Mouse (Mus musculus): ENCODE results near the gene Runx2. TPM values are rescaled to one million over a fixed set of nuclear protein-coding genes. Genes with fewer than 3 reads are reported as not detected.

The Runx2 gene
- polyA plus RNA-seq, 1 experiment from 2014 or later, result 2.0 TPM

GRCm38 (mm10) chr17:44518156-44518555 is 296.4 kb downstream of the Runx2 start:
- Histone ChIP-seq H3K27me3 (replicated peaks; ENCODE audit: low read depth, poor library complexity, severe bottlenecking) (no peaks in the 10 kb centered on the region), H3K4me3 (no peak overlapping the region), H3K9me3 (0 out of 2 replicates have a peak, but pooled peaks cover 3% of the 10 kb centered on the region), H3K27ac (replicated peaks) (no peak overlapping the region), H3K36me3 (replicated peaks) (no peaks in the 10 kb centered on the region), H3K4me1 (peaks cover 6% of the 10 kb centered on the region)
- no peak for DNase-seq (ENCODE audit: low spot score)
- WGBS, result 94% methylated on average over 6 of the region's 6 CpGs

- H3K9me3 ChIP-seq, result no peaks in the 10 kb centered on the region
- H3K36me3 ChIP-seq (replicated peaks), result no peaks in the 10 kb centered on the region
- no peak overlapping the region for H3K4me3 ChIP-seq
- H3K4me1 ChIP-seq, result peaks cover 35% of the 10 kb centered on the region
- H3K27me3 ChIP-seq (replicated peaks; ENCODE audit: low read depth, poor library complexity, severe bottlenecking), result peaks cover 32% of the 10 kb centered on the region
- WGBS, result 66% methylated on average over 7 of the region's 7 CpGs
- no peak for DNase-seq (ENCODE audit: low spot score)
- no peak overlapping the region for H3K27ac ChIP-seq (replicated peaks)
Measured at GRCm38 (mm10) chr17:44508198-44508715, 306.3 kb downstream of the Runx2 start.

GRCm38 (mm10) chr17:44507741-44508140 is 306.9 kb downstream of the Runx2 start:
- no peak overlapping the region for H3K27ac ChIP-seq (replicated peaks)
- no peak for DNase-seq (ENCODE audit: low spot score)
- H3K36me3 ChIP-seq (replicated peaks), result no peaks in the 10 kb centered on the region
- WGBS, result 86% methylated on average over 3 of the region's 3 CpGs
- H3K4me3 ChIP-seq, result no peak overlapping the region
- H3K9me3 ChIP-seq, result no peaks in the 10 kb centered on the region
- peaks cover 35% of the 10 kb centered on the region for H3K4me1 ChIP-seq
- peaks cover 37% of the 10 kb centered on the region for H3K27me3 ChIP-seq (replicated peaks; ENCODE audit: low read depth, poor library complexity, severe bottlenecking)

GRCm38 (mm10) chr17:44506524-44506923 is 308.1 kb downstream of the Runx2 start:
- peak; percentile 85 for DNase-seq (ENCODE audit: low spot score)
- peaks cover 35% of the 10 kb centered on the region for H3K4me1 ChIP-seq
- H3K27ac ChIP-seq (replicated peaks), result no peak overlapping the region
- H3K36me3 ChIP-seq (replicated peaks), result no peaks in the 10 kb centered on the region
- peaks cover 44% of the 10 kb centered on the region for H3K27me3 ChIP-seq (replicated peaks; ENCODE audit: low read depth, poor library complexity, severe bottlenecking)
- no peak overlapping the region for H3K4me3 ChIP-seq
- WGBS, result 35% methylated on average over 3 of the region's 3 CpGs
- H3K9me3 ChIP-seq, result no peaks in the 10 kb centered on the region

- no peak for DNase-seq (ENCODE audit: low spot score)
- H3K36me3 ChIP-seq (replicated peaks), result no peaks in the 10 kb centered on the region
- H3K4me1 ChIP-seq, result peaks cover 30% of the 10 kb centered on the region
- WGBS, result 92% methylated on average over 10 of the region's 10 CpGs
- no peak overlapping the region for H3K27ac ChIP-seq (replicated peaks)
- H3K4me3 ChIP-seq, result no peak overlapping the region
- H3K9me3 ChIP-seq, result no peaks in the 10 kb centered on the region
- H3K27me3 ChIP-seq (replicated peaks; ENCODE audit: low read depth, poor library complexity, severe bottlenecking), result peaks cover 39% of the 10 kb centered on the region
Measured at GRCm38 (mm10) chr17:44504794-44505317, 309.7 kb downstream of the Runx2 start.

GRCm38 (mm10) chr17:44502176-44502575 is 312.4 kb downstream of the Runx2 start:
- H3K4me1 ChIP-seq, result peaks cover 17% of the 10 kb centered on the region
- WGBS, result 92% methylated on average over 5 of the region's 5 CpGs
- peaks cover 26% of the 10 kb centered on the region for H3K27me3 ChIP-seq (replicated peaks; ENCODE audit: low read depth, poor library complexity, severe bottlenecking)
- no peaks in the 10 kb centered on the region for H3K36me3 ChIP-seq (replicated peaks)
- DNase-seq (ENCODE audit: low spot score), result no peak
- no peaks in the 10 kb centered on the region; the same call in 1 of the 2 replicates for H3K9me3 ChIP-seq
- no peak overlapping the region for H3K4me3 ChIP-seq
- no peak overlapping the region for H3K27ac ChIP-seq (replicated peaks)

- Histone ChIP-seq H3K27me3 (replicated peaks; ENCODE audit: low read depth, poor library complexity, severe bottlenecking) (peaks cover 31% of the 10 kb centered on the region), H3K27ac (replicated peaks) (no peak overlapping the region), H3K36me3 (replicated peaks) (no peaks in the 10 kb centered on the region), H3K4me1 (peaks cover 2% of the 10 kb centered on the region; the same call in 1 of the 2 replicates), H3K4me3 (no peak overlapping the region), H3K9me3 (no peaks in the 10 kb centered on the region; the same call in 1 of the 2 replicates)
- no peak for DNase-seq (ENCODE audit: low spot score)
- WGBS, result 85% methylated on average over 11 of the region's 11 CpGs
Measured at GRCm38 (mm10) chr17:44500306-44500899, 314.2 kb downstream of the Runx2 start.

- 60% methylated on average over 11 of the region's 11 CpGs for WGBS
- peak overlapping the region; percentile 35; the same call in 1 of the 2 replicates for H3K27ac ChIP-seq (replicated peaks)
Measured at GRCm38 (mm10) chr17:44490164-44490794, 324.3 kb downstream of the Runx2 start.

GRCm38 (mm10) chr17:44489346-44489745 is 325.3 kb downstream of the Runx2 start:
- H3K27ac ChIP-seq (replicated peaks), result no peak overlapping the region
- H3K4me3 ChIP-seq, result no peak overlapping the region
- no peaks in the 10 kb centered on the region for H3K36me3 ChIP-seq (replicated peaks)
- peaks cover 14% of the 10 kb centered on the region for H3K4me1 ChIP-seq
- no peaks in the 10 kb centered on the region for H3K27me3 ChIP-seq (replicated peaks; ENCODE audit: low read depth, poor library complexity, severe bottlenecking)
- H3K9me3 ChIP-seq, result no peaks in the 10 kb centered on the region
- DNase-seq (ENCODE audit: low spot score), result no peak
- WGBS, result 90% methylated on average over 6 of the region's 6 CpGs

More at GRCm38 (mm10) chr17:44490164-44490794, 324.3 kb downstream of the Runx2 start:
- peaks cover 15% of the 10 kb centered on the region for H3K4me1 ChIP-seq
- no peaks in the 10 kb centered on the region for H3K36me3 ChIP-seq (replicated peaks)
- no peaks in the 10 kb centered on the region for H3K9me3 ChIP-seq
- no peaks in the 10 kb centered on the region for H3K27me3 ChIP-seq (replicated peaks; ENCODE audit: low read depth, poor library complexity, severe bottlenecking)
- no peak overlapping the region for H3K4me3 ChIP-seq
- no peak for DNase-seq (ENCODE audit: low spot score)

- H3K36me3 ChIP-seq (replicated peaks), result no peaks in the 10 kb centered on the region
- 86% methylated on average over 10 of the region's 10 CpGs for WGBS
Measured at GRCm38 (mm10) chr17:44487514-44488244, 326.9 kb downstream of the Runx2 start.

GRCm38 (mm10) chr17:44485337-44485736 is 329.3 kb downstream of the Runx2 start:
- whole genome bisulfite sequencing, result 94% methylated on average over 5 of the region's 5 CpGs
- no peaks in the 10 kb centered on the region for H3K9me3 ChIP-seq
- H3K36me3 ChIP-seq (replicated peaks), result no peaks in the 10 kb centered on the region
- H3K4me1 ChIP-seq, result peaks cover 11% of the 10 kb centered on the region
- H3K4me3 ChIP-seq, result no peak overlapping the region
- no peak overlapping the region for H3K27ac ChIP-seq (replicated peaks)
- no peaks in the 10 kb centered on the region for H3K27me3 ChIP-seq (replicated peaks; ENCODE audit: low read depth, poor library complexity, severe bottlenecking)
- DNase-seq (ENCODE audit: low spot score), result no peak

More at GRCm38 (mm10) chr17:44487514-44488244, 326.9 kb downstream of the Runx2 start:
- DNase-seq (ENCODE audit: low spot score), result no peak
- Histone ChIP-seq H3K4me3 (no peak overlapping the region), H3K9me3 (no peaks in the 10 kb centered on the region), H3K4me1 (peaks cover 14% of the 10 kb centered on the region), H3K27me3 (replicated peaks; ENCODE audit: low read depth, poor library complexity, severe bottlenecking) (no peaks in the 10 kb centered on the region), H3K27ac (replicated peaks) (0 out of 2 replicates have a peak overlapping the region, but pooled peaks have one; percentile 12)

- Histone ChIP-seq H3K4me1 (peaks cover 6% of the 10 kb centered on the region; the same call in 1 of the 2 replicates), H3K36me3 (replicated peaks) (no peaks in the 10 kb centered on the region), H3K27ac (replicated peaks) (no peak overlapping the region), H3K9me3 (no peaks in the 10 kb centered on the region; the same call in 1 of the 2 replicates), H3K4me3 (no peak overlapping the region), H3K27me3 (replicated peaks; ENCODE audit: low read depth, poor library complexity, severe bottlenecking) (no peaks in the 10 kb centered on the region)
- WGBS, result 38% methylated on average over 5 of the region's 5 CpGs
- no peak for DNase-seq (ENCODE audit: low spot score)
Measured at GRCm38 (mm10) chr17:44479918-44480317, 334.7 kb downstream of the Runx2 start.

Measured in embryonic facial prominence, embryonic 10.5 days (tissue).